Mouse (Mus musculus) cerebellum, adult 2 months (tissue): ENCODE measurements at regions not wholly inside any gene's neighbourhood (a gene's known extent, or its start where the extent isn't known, plus 50 kb on each side); places are given as distances from the start of the nearest gene placed in this dataset.

Experiments
- CTCF ChIP-seq: fragments of 200-500 bp; IDR thresholded peaks from 2 replicates; pipeline ENCODE4 v1.5.1; 2011; ENCODE audit warnings: low read depth, mild to moderate bottlenecking, control low read depth, low read length, moderate library complexity, borderline replicate concordance; ENCODE audit not compliant: insufficient read depth
- POLR2A ChIP-seq: fragments of 200-500 bp; IDR thresholded peaks from 2 replicates; pipeline ENCODE4 v1.6.1; 2011; ENCODE audit warnings: low read length, control low read depth, borderline replicate concordance; ENCODE audit not compliant: insufficient read depth

- no peak for TF ChIP-seq CTCF
- TF ChIP-seq POLR2A = no peak
Measured at GRCm38 (mm10) chr7:137583556-137583955, 146.1 kb downstream of the Glrx3 start.
